In the genomic region with DNA sequence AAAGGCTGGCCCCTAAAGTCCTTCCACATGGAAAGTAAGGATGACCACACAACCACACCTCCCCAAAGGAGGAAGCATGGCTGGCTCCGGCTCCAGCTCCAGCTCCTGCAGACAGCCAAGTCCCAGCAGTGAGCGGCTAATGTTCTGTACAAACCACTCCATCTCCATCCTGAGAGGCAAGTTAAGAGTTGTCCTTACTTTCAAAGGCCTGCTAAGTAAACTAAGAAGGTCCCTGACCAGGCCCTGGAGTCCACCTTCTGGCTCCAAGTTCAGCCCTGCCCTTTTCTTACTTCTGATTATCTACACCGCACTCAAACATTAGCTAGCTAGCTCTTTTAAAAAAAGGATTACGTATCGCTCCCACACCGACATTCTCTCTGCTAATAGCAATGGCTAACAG, we compare ENCODE assay signal across 8 mouse cellular contexts. TPM values are rescaled to one million over a fixed set of nuclear protein-coding genes. Genes with fewer than 3 reads are reported as not detected.
DNase-seq lines count a peak whose midpoint lies in the region; ATAC-seq and TF ChIP-seq lines count a peak whose summit lies in the region.

No protein-coding gene starts in this region.

- ATAC-seq in heart, embryonic 11.5 days (replicated peaks; ENCODE audit: insufficient number of reproducible peaks, low FRiP score, low TSS enrichment): no peak
- no peak for ATAC-seq in hindbrain, postnatal 0 days
- no peak for ATAC-seq in megakaryocyte-erythroid progenitor cell, adult 5-6 weeks (replicated peaks; ENCODE audit: low FRiP score, low TSS enrichment, poor library complexity, severe bottlenecking)

- 82% methylated on average over 6 of the region's 6 CpGs for WGBS in heart, embryonic 11.5 days (ENCODE audit: insufficient replicate concordance)
- WGBS in hindbrain, postnatal 0 days: 71% methylated on average over 6 of the region's 6 CpGs

- no peak overlapping the region for H3K9ac ChIP-seq in heart, embryonic 11.5 days (ENCODE audit: low read depth, low read length)
- no peak overlapping the region for H3K9ac ChIP-seq in hindbrain, postnatal 0 days (replicated peaks; ENCODE audit: low read length)

- H3K4me2 ChIP-seq in heart, embryonic 11.5 days: peak overlapping the region; percentile 32
- peak overlapping the region; percentile 76 for H3K4me2 ChIP-seq in hindbrain, postnatal 0 days (ENCODE audit: low read depth, low read length)

- H3K9me3 ChIP-seq in heart, embryonic 11.5 days (replicated peaks; ENCODE audit: control insufficient read depth, low read length): peaks cover 3% of the 10 kb centered on the region; the same call in 1 of the 2 replicates
- H3K9me3 ChIP-seq in E14TG2a.4 (ENCODE audit: low read length): 0 out of 2 replicates have a peak, but pooled peaks cover 3% of the 10 kb centered on the region
- H3K9me3 ChIP-seq in hindbrain, postnatal 0 days (ENCODE audit: low read length): no peaks in the 10 kb centered on the region

- no peak for TF ChIP-seq CTCF in E14TG2a.4 (conservative IDR thresholded peaks at IDR 0.05; ENCODE audit: low read length)
- no peak for TF ChIP-seq CTCF in hindbrain, postnatal 0 days (IDR thresholded peaks at IDR 0.05; ENCODE audit: low read depth)

- no peak overlapping the region for H3K27ac ChIP-seq in heart, embryonic 11.5 days (ENCODE audit: low read depth, low read length)
- H3K27ac ChIP-seq in hindbrain, postnatal 0 days: no peak overlapping the region

- no peak overlapping the region for H3K4me3 ChIP-seq in heart, embryonic 11.5 days (ENCODE audit: low read depth, low read length)
- H3K4me3 ChIP-seq in E14TG2a.4 (replicated peaks; ENCODE audit: low read length): peak overlapping the region; percentile 88; the same call in 1 of the 2 replicates
- peak overlapping the region; percentile 90 for H3K4me3 ChIP-seq in hindbrain, postnatal 0 days (ENCODE audit: low read length)

- no peaks in the 10 kb centered on the region for H3K36me3 ChIP-seq in heart, embryonic 11.5 days (ENCODE audit: control insufficient read depth, insufficient read depth, low read length)
- H3K36me3 ChIP-seq in E14TG2a.4 (ENCODE audit: insufficient read depth, low read length): no peaks in the 10 kb centered on the region; the same call in 1 of the 2 replicates
- no peaks in the 10 kb centered on the region for H3K36me3 ChIP-seq in hindbrain, postnatal 0 days (ENCODE audit: insufficient read depth, low read length)

- no peak for DNase-seq in heart, adult 11 months
- no peak for DNase-seq in hindbrain, postnatal 0 days (ENCODE audit: low spot score)
- peak; percentile 79 for DNase-seq in lung, postnatal 25 days (ENCODE audit: low spot score)
- no peak for DNase-seq in adrenal gland, postnatal 25 days
- DNase-seq in adrenal gland, adult 2 months: no peak

- H3K4me1 ChIP-seq in heart, embryonic 11.5 days (ENCODE audit: control insufficient read depth, insufficient read depth, low read length): peaks cover 14% of the 10 kb centered on the region; the same call in 1 of the 2 replicates
- peaks cover 50% of the 10 kb centered on the region for H3K4me1 ChIP-seq in E14TG2a.4 (replicated peaks; ENCODE audit: low read depth, low read length)
- peaks cover 5% of the 10 kb centered on the region for H3K4me1 ChIP-seq in hindbrain, postnatal 0 days (ENCODE audit: insufficient read depth, low read length)

- H3K27me3 ChIP-seq in heart, embryonic 11.5 days (ENCODE audit: control insufficient read depth, insufficient read depth, low read length): no peaks in the 10 kb centered on the region
- peaks cover 18% of the 10 kb centered on the region for H3K27me3 ChIP-seq in E14TG2a.4 (ENCODE audit: insufficient read depth, low read length)
- H3K27me3 ChIP-seq in hindbrain, postnatal 0 days (ENCODE audit: insufficient read depth, low read length): no peaks in the 10 kb centered on the region

RNA-seq across cellular contexts. Expression of a gene that starts 1.8 kb away (rescaled TPM):
- polyA plus RNA-seq in heart, embryonic 11.5 days (2014; fragmentation: Nextera tagmentation; extraction: Ambion mirVana): 1.9 and 2.2 TPM in 2 replicates
- total RNA-seq in hindbrain, postnatal 0 days (2014; rRNA removed): 38.4 and 40.5 TPM in 2 replicates
- 2.7 and 2.9 TPM in 2 replicates for polyA plus RNA-seq in hindbrain, postnatal 0 days (2015; fragmentation: Nextera tagmentation; extraction: Ambion mirVana)
- 0.32 and 1.2 TPM in 2 replicates for total RNA-seq in megakaryocyte-erythroid progenitor cell, adult 5-6 weeks (2014; fragmentation: Nextera tagmentation)
- total RNA-seq in megakaryocyte-erythroid progenitor cell, adult 5-6 weeks (2017): 1.1 and 1.7 TPM in 2 replicates
- total RNA-seq in adrenal gland, postnatal 25 days (2021): 44.4 and 46.0 TPM in 2 replicates
- 10 to 100 TPM; 31.1 to 53.2 TPM for total RNA-seq in adrenal gland, adult 2 months (2021)
- 19.1 and 19.5 TPM in 2 replicates for polyA plus RNA-seq in adrenal gland, adult 2 months (2012; rRNA removed)

RNA-seq across cellular contexts. Expression of a gene that starts 49.1 kb away (rescaled TPM):
- 43.0 and 52.9 TPM in 2 replicates for polyA plus RNA-seq in heart, embryonic 11.5 days (2014; fragmentation: Nextera tagmentation; extraction: Ambion mirVana)
- 59.0 and 59.1 TPM in 2 replicates for total RNA-seq in hindbrain, postnatal 0 days (2014; rRNA removed)
- 71.1 and 73.9 TPM in 2 replicates for polyA plus RNA-seq in hindbrain, postnatal 0 days (2015; fragmentation: Nextera tagmentation; extraction: Ambion mirVana)
- total RNA-seq in megakaryocyte-erythroid progenitor cell, adult 5-6 weeks (2014; fragmentation: Nextera tagmentation): 25.5 and 35.1 TPM in 2 replicates
- total RNA-seq in megakaryocyte-erythroid progenitor cell, adult 5-6 weeks (2017): 53.1 and 61.4 TPM in 2 replicates
- total RNA-seq in adrenal gland, postnatal 25 days (2021): 138 and 198 TPM in 2 replicates
- total RNA-seq in adrenal gland, adult 2 months (2021): 100 to 1,000 TPM in 1 of 2 experiments, 10 to 100 TPM in 1; 90.6 to 168 TPM
- polyA plus RNA-seq in adrenal gland, adult 2 months (2012; rRNA removed): 9.5 and 10.5 TPM in 2 replicates

RNA-seq across cellular contexts. Expression of a gene that starts 54.6 kb away (rescaled TPM):
- polyA plus RNA-seq in heart, embryonic 11.5 days (2014; fragmentation: Nextera tagmentation; extraction: Ambion mirVana): 106 and 112 TPM in 2 replicates
- total RNA-seq in hindbrain, postnatal 0 days (2014; rRNA removed): 23.1 and 27.2 TPM in 2 replicates
- 41.9 and 42.6 TPM in 2 replicates for polyA plus RNA-seq in hindbrain, postnatal 0 days (2015; fragmentation: Nextera tagmentation; extraction: Ambion mirVana)
- 4.9 and 5.8 TPM in 2 replicates for total RNA-seq in megakaryocyte-erythroid progenitor cell, adult 5-6 weeks (2014; fragmentation: Nextera tagmentation)
- total RNA-seq in megakaryocyte-erythroid progenitor cell, adult 5-6 weeks (2017): 1.4 and 7.3 TPM in 2 replicates
- 73.6 and 85.9 TPM in 2 replicates for total RNA-seq in adrenal gland, postnatal 25 days (2021)
- 100 to 1,000 TPM in 1 of 2 experiments, 10 to 100 TPM in 1; 56.9 to 110 TPM for total RNA-seq in adrenal gland, adult 2 months (2021)
- polyA plus RNA-seq in adrenal gland, adult 2 months (2012; rRNA removed): 336 and 405 TPM in 2 replicates

Comparison
In these comparisons a context has a peak if more than half of its experiments do, and no peak if none do; other contexts are left out.
1. RNA of a gene that starts 1.8 kb away (total RNA-seq): 31.1 to 53.2 TPM in adrenal gland, adult 2 months, 44.4 to 46.0 TPM in adrenal gland, postnatal 25 days and 38.4 to 40.5 TPM in hindbrain, postnatal 0 days; 0.32 to 1.7 TPM in megakaryocyte-erythroid progenitor cell, adult 5-6 weeks; every median in the first group is over 10 times any median in the second.